Mouse (Mus musculus) erythroblast, embryonic 14.5 days (primary cell): ENCODE results near the gene Klhdc4. TPM values are rescaled to one million over a fixed set of nuclear protein-coding genes. Genes with fewer than 3 reads are reported as not detected.

Experiments
- H3K27me3 ChIP-seq: 2 replicates; pipeline ENCODE4 v1.6.1; 2012; ENCODE audit warnings: inconsistent platforms; ENCODE audit not compliant: control insufficient read depth
- H3K36me3 ChIP-seq: 2 replicates; pipeline ENCODE4 v1.6.1; 2012; ENCODE audit warnings: mild to moderate bottlenecking, inconsistent platforms; ENCODE audit not compliant: control insufficient read depth
- H3K4me1 ChIP-seq: 2 replicates; pipeline ENCODE4 v1.6.1; 2012; ENCODE audit warnings: inconsistent platforms; ENCODE audit not compliant: control insufficient read depth
- H3K4me3 ChIP-seq: replicated peaks from 2 replicates; pipeline ENCODE3; 2012; ENCODE audit warnings: moderate library complexity, mild to moderate bottlenecking, inconsistent platforms
- H3K9me3 ChIP-seq: 2 replicates; pipeline ENCODE4 v1.6.1; 2012; ENCODE audit warnings: low read length, inconsistent platforms, mixed read lengths; ENCODE audit not compliant: control insufficient read depth
- GATA1 ChIP-seq: IDR thresholded peaks from 2 replicates; pipeline ENCODE4 v1.6.1; 2012; ENCODE audit warnings: low read length, inconsistent platforms, mixed read lengths
- TAL1 ChIP-seq: IDR thresholded peaks from 3 replicates; pipeline ENCODE4 v1.6.1; 2012; ENCODE audit warnings: low read length, inconsistent platforms, mixed read lengths
- polyA plus RNA-seq: library from polyadenylated mRNA; stranded (reverse); fragments of >175 nt; gene quantifications from 2 replicates; pipeline ENCODE4 v1.2.3, GENCODE M21; 2012

The Klhdc4 gene
- polyA plus RNA-seq, 1 experiment, result 2.7 TPM

DNA sequence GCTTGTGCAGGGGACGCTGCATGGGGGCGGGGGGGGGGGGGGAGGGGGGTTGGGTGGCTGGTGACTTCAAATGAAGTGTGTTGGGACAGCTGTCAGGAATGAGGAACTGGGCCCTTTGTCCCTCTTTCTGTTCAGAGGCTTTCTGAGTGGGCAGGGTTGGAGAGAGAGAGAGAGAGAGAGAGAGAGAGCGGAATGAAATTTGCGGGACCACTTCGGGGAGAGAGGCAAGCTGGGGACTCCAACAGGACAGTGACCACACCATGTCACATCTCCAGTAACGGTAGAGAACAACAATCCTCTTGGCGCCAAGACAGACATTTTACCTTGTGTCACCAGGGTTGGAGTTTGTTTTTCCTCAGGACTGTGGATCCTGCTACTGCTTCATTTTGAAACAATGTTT is 15.4 kb upstream of the Klhdc4 start:
- H3K27me3 ChIP-seq, result peaks cover 20% of the 10 kb centered on the region
- no peaks in the 10 kb centered on the region for H3K9me3 ChIP-seq
- H3K36me3 ChIP-seq, result peaks cover 12% of the 10 kb centered on the region; the same call in 1 of the 2 replicates
- no peak overlapping the region for H3K4me3 ChIP-seq
- TF ChIP-seq TAL1 (no peak), GATA1 (no peak)
- peaks cover 3% of the 10 kb centered on the region for H3K4me1 ChIP-seq

DNA sequence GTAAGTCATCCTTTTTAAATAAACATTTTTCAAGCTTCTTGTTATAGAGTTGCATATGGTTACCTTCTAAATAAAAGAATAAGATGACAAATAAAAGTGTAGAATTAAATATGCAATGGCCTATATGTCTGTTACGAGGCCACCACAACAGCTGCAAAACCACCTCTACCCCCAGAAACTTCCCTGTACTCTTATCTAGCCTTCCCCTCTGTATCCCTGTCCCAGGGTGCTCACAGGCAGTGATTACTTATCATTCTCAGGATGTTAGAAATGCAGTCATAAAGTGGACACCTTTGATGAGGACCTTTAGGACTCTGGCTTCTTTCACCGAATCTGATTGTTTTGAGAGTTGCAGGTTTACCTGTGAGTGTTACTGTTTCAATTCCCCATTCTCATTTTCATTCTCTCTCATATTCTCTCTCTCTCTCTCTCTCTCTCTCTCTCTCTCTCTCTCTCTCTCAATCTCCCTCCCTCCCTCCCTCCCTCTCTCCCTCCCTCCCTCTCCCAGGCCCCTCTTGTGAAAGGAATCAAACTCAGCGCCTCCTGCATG is 13.9 kb upstream of the Klhdc4 start:
- Histone ChIP-seq H3K4me1 (peaks cover 3% of the 10 kb centered on the region), H3K36me3 (peaks cover 12% of the 10 kb centered on the region; the same call in 1 of the 2 replicates), H3K4me3 (no peak overlapping the region), H3K9me3 (no peaks in the 10 kb centered on the region), H3K27me3 (peaks cover 17% of the 10 kb centered on the region)
- no peak for TF ChIP-seq GATA1
- no peak for TF ChIP-seq TAL1

DNA sequence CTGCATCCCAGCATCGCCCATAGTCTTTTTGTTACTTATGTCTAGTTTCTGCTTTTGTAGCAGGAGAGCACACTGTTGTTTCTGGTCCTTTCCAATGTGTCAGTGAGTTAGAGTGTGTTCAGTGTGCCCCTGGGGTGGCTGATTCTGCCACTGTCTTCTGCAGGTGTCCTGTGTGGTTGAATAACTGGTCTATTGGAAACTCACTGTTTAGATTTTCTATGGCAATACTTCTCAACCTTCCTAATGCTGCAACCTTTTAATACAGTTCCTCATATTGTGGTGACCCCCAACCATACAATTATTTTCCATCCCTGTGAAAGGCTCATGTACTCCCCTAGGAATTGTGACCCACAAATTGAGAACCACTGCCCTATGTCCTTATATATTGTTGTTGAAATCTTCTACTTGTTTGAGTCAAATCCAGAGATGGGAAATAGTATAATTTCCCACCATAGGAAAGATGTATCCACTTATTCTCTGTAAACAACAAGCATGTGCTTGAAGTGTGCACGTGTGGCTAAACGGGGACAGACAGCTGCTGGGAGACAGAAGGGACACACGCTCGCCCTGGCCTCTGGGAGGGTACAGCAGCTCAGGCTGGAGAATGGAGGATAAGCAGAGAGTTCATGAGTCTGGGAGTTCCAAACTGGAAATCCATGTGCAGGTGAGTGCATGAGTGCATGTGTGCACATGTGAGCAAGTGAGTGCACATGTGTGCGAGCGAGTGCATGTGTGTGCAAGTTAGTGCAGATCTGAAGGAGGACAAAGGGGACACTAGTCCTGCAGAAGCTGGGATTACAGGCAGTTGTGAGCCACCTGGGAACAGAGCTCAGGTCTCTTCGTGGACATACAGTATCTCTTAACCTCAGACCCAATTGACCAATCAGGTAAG is 12.9 kb upstream of the Klhdc4 start:
- Histone ChIP-seq H3K27me3 (peaks cover 14% of the 10 kb centered on the region), H3K4me1 (peaks cover 3% of the 10 kb centered on the region), H3K36me3 (peaks cover 12% of the 10 kb centered on the region; the same call in 1 of the 2 replicates), H3K9me3 (no peaks in the 10 kb centered on the region), H3K4me3 (no peak overlapping the region)
- TF ChIP-seq TAL1 (no peak), GATA1 (no peak)

DNA sequence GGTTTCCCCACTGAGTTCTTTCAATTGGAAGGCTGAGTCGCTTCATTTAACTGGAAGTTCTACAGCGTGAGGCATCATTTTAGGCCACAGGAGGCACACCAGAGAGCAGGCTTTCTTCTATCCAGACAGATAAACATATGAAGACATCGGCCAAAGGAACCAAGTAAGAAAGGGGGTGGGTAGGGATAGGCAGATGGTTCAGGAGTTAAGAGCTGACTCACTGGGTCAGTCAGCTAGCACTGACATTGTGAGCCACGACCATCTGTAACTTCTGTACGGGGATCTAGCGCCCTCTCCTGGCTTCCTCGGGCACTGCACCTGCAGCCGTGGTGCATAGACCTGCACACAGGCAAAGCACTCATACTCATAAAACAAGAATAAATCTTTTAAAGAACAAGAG is 11.9 kb upstream of the Klhdc4 start:
- peaks cover 12% of the 10 kb centered on the region for H3K27me3 ChIP-seq
- no peak overlapping the region for H3K4me3 ChIP-seq

DNA sequence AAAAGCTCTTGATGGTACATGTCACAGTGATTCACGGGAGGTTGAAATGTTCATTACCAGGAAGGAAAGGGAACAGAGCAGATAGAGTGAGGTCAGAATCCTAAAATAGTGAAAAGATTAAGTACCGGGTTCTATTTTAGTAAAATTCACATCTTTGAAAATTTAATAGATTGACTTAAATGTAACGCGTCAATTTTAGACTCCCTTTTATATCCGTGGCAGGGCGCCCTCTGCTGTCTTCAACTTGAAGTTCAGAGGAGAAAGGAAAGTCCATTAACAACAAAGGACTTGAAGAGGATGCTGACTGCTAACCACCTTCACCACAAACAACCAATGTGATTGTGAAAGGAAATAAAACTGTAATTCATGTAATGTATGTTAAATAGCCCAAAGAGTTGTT is 3.1 kb upstream of the Klhdc4 start:
- H3K4me1 ChIP-seq, result peaks cover 27% of the 10 kb centered on the region
- no peaks in the 10 kb centered on the region for H3K36me3 ChIP-seq
- TF ChIP-seq GATA1 (no peak), TAL1 (no peak)
- no peak overlapping the region for H3K4me3 ChIP-seq
- H3K27me3 ChIP-seq, result peaks cover 20% of the 10 kb centered on the region
- H3K9me3 ChIP-seq, result no peaks in the 10 kb centered on the region

More for the DNA sequence above, 11.9 kb upstream of the Klhdc4 start:
- peaks cover 3% of the 10 kb centered on the region for H3K4me1 ChIP-seq
- H3K36me3 ChIP-seq, result peaks cover 12% of the 10 kb centered on the region; the same call in 1 of the 2 replicates
- no peak for TF ChIP-seq GATA1
- no peak for TF ChIP-seq TAL1
- no peaks in the 10 kb centered on the region for H3K9me3 ChIP-seq

DNA sequence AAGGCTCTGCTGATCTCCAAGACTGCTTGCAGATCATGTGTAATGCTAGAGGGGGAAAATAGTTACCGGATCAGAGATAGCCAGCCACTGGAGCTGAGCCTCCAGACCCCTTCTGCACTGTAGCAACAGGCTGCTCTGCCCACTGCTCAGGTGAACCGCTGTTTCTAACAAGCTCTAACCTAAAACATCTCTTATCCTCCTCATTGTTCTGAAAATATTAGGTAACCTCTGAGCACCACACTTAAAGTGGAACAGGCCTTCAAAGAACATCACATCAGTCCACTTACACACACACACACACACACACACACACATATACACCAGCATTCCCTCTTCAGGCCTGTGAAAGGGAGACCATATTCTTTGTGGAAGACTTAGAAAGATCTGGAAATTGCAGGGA is 2.7 kb upstream of the Klhdc4 start:
- no peaks in the 10 kb centered on the region for H3K36me3 ChIP-seq
- H3K9me3 ChIP-seq, result no peaks in the 10 kb centered on the region
- H3K4me1 ChIP-seq, result peaks cover 27% of the 10 kb centered on the region
- H3K27me3 ChIP-seq, result peaks cover 20% of the 10 kb centered on the region
- H3K4me3 ChIP-seq, result no peak overlapping the region
- TF ChIP-seq GATA1 (no peak), TAL1 (no peak)

DNA sequence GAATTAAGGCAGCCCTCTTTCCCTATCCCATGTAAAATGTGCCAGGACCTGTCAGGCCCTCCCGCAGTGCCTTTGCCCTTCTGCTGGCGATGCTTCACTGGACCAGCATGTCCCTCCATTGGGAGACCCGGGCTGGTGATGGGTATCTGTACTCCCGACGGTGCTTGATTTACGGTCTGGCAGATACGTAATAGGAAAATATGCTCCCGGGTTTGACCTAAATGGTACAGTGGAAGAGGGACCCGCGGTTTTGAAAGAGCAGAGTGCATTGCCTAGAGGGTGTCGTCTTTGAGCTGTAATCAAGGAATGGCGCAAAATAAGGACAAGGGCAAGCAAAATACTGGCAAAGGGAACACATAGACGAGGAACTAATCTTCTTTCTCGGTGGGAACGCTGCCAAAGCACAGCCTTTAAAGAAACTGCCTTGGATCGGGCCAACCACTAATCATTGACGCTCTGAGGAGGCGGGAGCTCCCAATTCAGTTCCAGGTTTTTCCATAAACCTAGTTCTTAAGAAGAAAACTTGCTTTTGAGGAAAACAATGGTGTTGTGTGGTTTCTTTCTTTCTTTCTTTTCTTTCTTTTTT is 501 bp upstream of the Klhdc4 start:
- Histone ChIP-seq H3K4me1 (peaks cover 27% of the 10 kb centered on the region), H3K9me3 (no peaks in the 10 kb centered on the region), H3K36me3 (no peaks in the 10 kb centered on the region), H3K4me3 (peak overlapping the region; percentile 88), H3K27me3 (peaks cover 20% of the 10 kb centered on the region)
- TF ChIP-seq TAL1 (no peak), GATA1 (no peak)

DNA sequence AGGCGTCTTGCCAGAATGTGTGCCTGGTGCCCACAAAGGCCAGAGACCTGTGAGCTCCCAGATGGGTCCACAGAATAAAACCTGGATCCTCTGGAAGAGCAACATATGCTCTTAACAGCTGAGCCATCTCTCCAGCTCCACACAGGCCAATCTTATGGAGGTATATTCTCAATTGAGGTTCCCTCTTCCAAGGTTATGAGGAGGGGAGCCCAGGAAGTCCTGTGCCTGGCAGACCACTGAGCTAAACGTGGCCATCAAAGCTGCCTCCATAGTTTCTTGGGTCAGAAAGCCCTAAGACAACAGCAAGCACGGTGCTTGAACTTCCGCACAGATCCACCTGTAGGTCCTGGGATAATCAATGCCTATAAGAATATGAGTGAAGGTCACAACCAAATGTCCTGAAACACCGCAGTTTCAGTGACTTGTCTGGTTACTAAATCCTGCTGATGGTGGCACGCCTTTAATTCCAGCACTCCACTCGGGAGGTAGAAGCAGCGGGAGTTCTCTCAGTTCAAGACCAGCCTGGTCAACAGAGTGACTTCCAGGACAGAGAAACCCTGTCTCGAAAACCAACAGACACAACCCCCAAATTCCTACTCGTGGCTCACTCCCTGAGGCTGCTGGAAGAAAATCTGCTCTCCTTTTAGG is 869 bp downstream of the Klhdc4 start:
- no peaks in the 10 kb centered on the region for H3K36me3 ChIP-seq
- peaks cover 27% of the 10 kb centered on the region for H3K4me1 ChIP-seq
- peaks cover 20% of the 10 kb centered on the region for H3K27me3 ChIP-seq
- peak overlapping the region; percentile 88 for H3K4me3 ChIP-seq
- TF ChIP-seq TAL1 (no peak), GATA1 (no peak)
- no peaks in the 10 kb centered on the region for H3K9me3 ChIP-seq

DNA sequence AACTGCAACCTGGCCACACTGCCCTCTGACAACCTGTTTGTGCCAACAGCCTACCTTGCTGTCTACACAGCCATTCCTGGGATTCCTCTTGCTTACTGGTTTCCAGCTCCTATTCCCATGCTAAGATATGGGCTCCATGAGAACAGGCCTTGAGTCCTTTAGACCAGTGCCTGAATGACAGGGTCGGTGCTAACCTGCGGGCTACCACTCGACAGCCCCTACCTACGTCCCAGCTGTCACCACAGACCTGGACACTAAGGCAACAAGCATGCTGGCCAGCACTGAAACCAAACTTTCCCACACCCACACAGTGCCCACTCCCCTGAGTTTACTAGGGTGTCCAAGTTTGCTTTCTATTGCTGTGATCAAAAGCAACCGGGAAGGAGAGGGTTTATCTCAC is 1.6 kb downstream of the Klhdc4 start:
- H3K4me1 ChIP-seq, result peaks cover 27% of the 10 kb centered on the region
- peaks cover 20% of the 10 kb centered on the region for H3K27me3 ChIP-seq
- H3K36me3 ChIP-seq, result no peaks in the 10 kb centered on the region
- TF ChIP-seq TAL1, result no peak
- no peak for TF ChIP-seq GATA1
- H3K4me3 ChIP-seq, result no peak overlapping the region
- no peaks in the 10 kb centered on the region for H3K9me3 ChIP-seq
